Mouse (Mus musculus) lung, postnatal 36 days (tissue): ENCODE measurements around the gene Garnl3.

Experiments
- DNase-seq: peaks from one replicate; pipeline ENCODE4 v3.0.0; 2022; ENCODE audit warnings: mixed read lengths

The Garnl3 gene

DNA sequence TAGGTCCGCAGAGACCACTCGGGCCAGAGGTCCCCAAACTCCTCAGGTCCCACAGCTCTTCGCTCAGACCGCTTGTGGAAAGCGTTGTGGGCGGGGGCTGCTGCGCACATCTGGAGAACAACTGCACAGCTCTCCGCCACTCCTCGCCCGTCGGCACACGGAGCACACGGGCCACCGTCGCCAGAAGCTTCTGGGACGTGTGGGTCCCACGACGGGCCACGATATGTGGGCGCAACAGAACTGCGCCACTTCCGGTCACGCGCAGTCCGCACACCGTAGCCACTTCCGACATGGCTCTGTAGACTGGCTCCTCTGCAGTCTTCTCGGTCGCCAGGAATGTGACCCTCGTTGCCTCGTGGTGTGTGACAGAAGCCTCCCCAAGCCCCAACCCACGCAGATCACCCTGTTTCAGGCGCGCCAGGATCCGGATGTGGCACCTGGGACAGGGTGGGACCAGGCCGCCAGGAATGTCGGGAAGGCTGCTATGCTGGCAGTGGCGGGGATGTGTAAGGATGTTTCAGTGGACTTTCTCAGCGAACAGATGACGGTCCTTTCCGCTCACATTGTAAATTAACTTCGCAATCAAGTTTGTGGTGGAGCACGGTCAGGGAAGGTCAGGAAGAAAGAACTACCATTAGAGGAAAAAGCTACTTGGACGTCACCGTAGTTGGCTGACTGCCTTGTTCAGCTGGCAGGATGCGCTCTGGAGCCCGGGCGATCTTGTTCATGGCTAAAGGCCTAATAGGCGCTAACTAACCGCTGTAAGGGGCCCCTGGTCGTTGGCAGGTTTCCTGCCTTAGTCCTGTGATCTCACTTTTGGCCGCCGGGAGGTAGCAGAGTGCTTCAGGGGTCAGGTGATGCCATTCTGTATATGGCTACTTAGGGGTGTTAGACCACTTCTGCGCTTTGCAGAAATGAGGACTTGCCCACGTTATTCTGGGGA lies 164.5 kb downstream of the Garnl3 start:
- peak; percentile 88 for DNase-seq

DNA sequence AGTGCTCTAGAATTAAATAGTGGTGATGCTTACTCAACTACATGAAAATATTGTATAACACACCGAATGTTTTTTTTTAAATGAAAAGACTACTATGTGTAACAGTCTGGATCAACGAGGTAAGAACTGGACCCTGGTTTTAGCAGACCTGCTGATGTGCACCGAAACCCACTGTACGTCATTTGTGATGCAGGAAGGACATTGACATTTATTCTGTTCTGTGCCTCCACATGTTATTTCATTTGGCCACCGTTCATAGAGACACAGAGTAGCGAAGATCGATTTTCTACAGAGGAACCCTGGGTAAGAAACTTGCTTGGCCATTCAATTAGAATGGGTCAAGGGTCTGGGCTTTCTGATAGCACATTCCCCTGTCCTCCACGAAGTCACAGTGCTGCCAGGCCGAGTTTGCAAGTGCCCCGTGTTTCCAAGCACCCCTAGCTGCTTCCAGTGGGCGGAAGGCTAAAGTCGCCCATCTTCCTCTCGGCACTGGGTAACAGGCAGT lies 165.2 kb downstream of the Garnl3 start:
- no peak for DNase-seq

DNA sequence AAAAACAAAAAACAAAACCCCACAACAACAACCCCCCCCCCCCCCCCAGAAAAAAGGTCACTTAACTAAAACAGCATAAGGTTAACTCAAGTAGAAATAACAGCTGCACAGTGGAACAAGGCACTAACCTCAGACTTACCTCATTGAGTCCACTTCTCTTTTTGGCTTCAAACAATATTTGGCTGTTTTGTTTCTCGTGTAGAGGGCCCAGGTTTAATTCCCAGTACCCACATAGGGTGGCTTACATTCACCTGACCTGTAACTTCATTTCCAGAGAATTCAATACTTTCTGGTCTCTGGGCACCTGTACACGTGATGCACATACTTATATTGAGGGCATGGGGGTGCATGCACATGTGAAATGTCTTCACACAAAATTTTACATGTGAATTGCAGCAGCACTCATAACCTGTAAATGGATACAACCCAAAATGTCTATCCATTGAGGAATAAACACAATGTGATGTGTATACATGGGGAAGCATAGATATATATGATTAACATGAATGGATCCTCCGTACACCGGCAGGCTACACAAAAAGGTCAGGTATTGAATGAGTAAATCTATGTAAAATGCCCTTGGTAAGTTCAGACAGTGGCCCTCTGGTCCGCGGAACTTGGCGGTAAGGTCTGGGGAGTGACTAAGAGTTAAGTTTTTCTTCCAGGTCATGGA lies 165.8 kb downstream of the Garnl3 start:
- DNase-seq = no peak

DNA sequence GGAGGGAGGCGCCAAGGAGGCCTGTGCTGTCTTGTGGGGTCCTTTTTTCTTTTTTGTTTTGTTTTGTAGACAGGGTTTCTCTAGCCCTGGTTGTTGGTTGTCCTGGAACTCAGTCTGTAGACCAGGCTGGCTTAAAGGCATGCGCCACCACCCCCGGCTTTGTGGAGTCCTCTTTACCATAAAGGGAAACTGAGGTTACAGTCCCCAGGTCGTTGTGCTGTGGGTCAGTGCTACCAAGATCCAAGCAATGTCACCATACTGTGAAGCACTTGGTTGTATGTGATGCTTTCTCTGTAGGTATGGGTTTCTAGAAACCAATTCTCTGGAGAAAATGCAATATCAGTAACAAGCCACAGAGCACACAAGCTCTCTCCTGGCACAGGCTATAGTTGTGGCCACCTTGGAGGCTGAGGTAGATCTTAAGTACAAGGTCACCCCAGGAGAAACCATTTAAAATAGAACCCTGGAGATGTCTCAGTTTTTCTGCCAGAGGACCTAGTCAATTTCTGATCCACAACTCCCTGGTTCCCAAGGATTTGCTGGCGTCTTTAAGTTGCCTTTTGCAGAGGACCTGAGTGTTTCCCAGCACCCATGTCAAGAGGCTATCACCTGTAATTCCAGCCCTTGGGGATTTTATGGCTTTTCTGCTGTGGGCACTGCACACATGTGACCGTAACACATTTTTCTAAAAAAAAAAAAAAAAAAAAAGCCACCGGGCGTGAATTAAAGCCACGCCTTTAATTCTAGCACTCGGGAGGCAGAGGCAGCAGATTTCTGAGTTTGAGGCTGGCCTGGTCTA lies 166.6 kb downstream of the Garnl3 start:
- no peak for DNase-seq

DNA sequence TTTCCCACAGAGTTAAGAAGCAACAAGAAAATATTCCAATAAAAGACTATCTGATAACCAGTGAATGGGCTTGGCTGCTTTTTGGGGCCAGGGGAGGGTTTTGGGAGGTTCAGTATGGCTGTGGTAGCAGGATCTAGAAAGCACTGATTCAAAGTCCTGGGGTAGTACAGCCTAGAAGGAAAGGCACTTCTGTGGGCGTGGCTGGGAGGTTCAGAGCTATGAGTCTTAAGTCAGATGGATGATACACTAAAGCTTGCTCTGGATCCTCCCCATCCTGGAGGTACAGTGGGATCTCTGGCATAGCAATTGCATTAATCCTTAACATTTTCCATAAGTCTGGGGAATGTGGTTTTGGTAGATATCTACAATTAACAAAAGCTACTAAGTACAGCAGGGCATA lies 167.5 kb downstream of the Garnl3 start:
- DNase-seq = no peak

DNA sequence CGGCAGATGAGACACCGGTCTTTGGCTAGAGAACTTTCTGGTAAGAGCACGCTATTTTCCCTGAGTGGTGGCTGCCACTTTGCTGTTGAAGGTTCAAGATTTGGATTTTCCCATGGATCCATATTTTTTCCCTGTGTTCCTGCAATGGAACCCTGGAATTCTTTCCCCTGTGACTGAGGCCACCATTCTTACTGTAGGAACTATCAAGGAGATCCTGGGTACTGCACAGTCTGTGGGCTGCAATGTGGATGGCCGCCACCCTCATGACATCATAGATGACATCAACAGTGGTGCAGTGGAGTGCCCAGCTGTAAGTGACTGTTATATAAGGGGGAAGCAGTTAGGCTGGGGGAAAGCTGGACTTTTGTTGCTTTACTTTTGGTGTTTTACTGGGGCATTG lies 167.9 kb downstream of the Garnl3 start:
- no peak for DNase-seq

DNA sequence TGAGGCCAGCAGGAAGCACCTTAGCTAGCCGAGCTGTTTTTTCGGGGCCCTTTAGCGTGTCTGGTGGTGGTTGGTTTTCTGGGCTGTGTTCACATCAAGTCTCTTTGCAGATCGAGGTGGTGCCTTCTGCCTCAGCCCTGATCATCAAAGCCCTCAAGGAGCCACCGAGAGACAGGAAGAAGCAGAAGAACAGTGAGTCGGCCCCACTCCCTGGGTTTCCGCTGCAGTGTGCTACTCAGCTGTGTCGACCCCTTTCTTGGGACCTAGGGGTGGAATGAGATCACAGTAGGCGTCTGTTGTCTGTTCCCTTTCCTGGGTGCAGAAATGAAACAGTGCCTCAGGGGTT lies 168.6 kb downstream of the Garnl3 start:
- DNase-seq = no peak

DNA sequence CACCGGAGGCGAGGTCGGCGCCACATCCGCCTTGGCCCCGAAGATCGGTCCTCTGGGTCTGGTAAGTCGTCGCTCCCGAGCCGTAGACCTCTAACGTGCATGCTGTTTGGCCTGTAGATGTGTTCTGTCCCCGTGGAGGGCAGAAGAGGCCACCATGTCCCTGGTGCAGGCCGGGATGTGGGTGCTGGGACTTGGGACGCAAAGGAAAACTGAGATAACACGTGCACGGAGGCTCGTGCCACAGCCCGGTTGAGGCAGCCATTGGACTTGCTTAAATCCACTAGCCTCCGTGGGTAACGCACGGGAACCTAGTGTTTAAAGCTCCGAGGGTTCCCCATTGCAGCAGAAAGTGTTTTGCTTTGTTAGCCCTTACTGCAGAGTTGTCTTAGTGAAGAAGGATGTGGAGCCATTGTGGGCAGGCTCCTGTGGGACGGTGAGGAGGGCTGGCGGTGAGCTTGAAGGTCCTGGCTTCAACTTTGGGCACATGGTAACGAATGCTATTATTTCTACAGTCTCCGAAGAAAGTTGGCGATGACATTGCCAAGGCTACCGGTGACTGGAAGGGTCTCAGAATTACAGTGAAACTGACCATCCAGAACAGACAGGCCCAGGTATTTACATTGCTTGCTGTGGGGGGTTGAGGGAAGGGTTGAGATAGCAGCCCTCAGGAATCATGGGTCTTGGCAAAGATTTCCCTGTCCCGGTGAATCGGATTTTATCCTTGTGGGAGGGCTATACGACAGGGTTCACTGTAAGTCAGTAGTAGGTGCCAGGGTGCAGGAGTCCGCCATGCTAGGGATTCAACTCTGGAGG lies 169.2 kb downstream of the Garnl3 start:
- DNase-seq = no peak

DNA sequence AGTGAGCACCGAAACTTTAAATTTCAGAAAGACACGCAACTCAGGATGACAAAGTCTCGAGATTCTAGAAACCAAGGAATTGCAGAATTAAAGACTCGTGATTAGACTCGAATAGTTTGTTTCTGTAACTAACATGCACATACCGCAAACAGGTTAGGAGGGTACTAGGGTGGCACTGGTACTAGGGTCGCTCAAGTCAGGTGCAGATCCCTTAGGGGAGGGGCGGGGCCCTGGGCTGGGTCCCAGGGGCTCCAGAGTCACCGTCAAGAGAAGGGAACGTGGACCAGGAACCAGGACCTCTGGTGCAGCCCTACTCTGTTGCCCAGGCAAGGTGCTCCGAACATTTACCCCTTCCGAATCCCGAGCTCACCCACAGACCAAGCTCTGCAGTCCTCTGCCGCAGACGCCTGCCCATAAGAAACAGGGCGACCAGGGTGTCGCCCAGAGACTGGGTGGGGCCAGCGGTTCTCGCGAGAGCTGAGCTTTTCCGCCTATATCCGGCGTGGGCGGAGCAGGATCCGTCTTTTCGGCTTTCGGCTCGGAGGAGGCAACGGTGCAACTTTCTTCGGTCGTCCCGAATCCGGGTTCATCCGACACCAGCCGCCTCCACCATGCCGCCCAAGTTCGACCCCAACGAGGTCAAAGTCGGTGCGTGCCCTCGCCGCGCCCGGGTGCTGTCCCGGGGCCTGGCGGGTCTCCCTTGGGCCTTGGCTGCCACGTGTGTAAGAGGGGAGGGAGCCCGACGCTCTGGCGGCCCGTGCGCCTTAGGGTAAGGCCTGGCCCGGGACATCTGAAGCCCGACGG lies 170.1 kb downstream of the Garnl3 start, which contains the start of the genes Rpl12 and Lrsam1:
Gene Rpl12 (plus strand): TSS at position 368 of the 804 bp plus-strand sequence.
Gene Lrsam1 (minus strand): TSS at position 423 of the 804 bp plus-strand sequence.
- DNase-seq = peak; percentile 96

DNA sequence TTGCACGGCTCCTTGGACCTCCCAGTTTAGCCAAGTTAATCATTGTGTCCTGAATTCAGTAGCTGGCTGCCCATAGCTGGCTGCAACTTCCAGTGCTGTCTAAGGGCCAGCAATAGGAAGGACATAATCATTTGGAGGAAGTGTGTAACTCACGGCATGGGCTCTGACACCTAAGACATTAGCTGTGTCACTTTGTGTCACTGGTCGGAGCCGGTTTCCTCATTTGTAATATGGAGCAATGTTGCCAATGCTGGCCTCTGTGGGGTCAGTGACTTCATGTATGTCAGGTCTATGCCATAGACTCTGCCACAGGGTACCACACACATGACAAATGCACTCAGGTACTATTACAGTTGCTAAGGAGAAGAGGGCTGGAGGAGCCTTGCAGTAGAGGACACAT lies 171.2 kb downstream of the Garnl3 start:
- DNase-seq = peak; percentile 18

DNA sequence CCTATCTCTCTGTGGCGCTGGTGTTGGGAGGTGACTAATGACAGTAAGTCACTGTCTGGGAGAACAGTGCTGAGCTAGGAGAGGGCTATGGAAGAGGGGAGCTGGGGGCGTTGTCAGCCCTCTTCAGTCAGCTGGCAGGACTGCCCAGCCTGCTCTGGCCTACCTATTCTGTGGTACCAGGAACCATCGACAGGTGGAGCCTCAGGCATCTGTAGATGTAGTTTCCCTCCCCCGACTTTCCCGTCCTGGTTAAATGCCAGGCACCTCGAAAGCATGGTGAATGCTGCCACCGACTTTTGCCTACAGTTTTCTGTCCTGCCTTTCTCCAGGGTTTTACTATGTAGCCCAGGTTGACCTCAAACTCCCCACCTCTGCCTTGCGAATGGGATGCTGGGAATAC lies 174.1 kb downstream of the Garnl3 start:
- peak; percentile 35 for DNase-seq

DNA sequence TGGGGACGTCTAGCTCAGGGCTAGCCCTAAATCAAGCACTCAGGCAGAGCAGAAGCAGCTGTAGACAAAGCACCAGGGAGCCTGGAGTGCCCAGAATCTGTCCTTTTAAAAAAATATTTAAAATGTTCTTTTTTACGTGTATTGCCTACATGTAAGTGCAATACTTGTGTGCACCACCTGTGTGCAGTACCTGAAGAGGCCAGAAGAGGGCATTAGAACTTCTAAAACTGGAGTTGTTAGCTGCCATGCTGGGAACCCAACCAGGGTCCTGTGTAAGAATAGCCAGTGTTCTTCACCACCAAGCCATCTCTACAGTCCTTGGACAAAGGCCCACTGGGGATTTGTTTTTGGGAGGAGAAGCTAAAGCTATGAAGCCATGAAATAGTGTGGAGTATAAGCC lies 176.9 kb downstream of the Garnl3 start:
- DNase-seq = no peak

DNA sequence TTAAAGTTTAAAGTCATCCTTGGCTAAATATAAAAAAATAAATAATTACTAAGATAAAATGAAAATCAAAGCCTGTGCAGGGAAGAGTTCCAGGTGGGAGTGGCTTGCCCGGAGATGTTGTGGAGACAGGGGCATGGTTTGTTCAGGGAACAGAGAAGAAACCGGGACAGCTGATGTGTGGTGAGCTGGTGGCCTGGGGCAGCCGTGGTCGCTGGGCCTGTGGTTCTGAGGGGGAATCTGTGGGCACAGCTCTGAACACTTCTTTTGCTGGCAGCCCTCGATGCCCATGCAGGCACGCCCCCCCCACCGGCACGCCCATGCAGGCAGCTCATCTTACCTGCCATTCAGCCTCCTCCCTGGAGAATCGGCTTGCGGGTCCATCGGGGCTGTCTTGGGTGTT lies 184.0 kb downstream of the Garnl3 start:
- no peak for DNase-seq

DNA sequence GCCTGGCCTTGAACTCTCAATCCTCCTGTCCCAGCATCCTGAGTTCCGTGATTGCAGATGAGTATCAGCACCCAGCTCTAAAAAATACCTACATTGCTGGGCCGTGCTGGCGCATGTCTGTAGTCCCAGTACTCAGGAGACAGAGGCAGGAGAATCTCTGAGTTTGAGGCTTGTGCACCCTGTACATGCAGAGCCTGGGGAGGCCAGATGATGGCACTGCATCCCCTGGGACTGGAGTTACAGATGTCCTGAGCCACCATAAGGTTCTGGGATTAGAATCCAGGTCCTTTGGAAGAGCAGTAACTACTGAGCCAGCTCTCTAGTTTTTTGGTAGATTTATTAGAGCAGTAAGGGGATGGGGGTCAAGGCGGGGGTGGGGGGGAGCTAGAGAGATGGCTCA lies 191.0 kb downstream of the Garnl3 start:
- DNase-seq = no peak

DNA sequence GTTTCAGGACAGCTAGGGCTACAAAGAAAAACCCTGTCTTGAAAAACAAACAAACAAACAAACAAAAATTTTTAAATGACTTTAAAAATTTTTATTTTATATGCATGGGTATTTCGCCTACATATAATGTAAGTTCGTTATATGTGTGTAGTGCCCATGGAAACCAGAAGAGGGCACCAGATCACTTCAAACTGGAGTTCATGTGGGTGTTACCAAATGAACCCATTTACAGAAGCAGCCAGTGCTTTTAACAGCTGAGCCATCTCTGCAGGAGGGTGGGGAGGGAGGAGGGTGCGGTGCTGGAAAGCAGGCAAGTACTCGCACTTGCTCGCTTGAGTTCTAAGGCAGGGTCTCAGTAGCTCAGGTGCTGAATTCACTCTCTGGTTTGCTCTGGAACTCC lies 192.0 kb downstream of the Garnl3 start:
- peak; percentile 83 for DNase-seq

DNA sequence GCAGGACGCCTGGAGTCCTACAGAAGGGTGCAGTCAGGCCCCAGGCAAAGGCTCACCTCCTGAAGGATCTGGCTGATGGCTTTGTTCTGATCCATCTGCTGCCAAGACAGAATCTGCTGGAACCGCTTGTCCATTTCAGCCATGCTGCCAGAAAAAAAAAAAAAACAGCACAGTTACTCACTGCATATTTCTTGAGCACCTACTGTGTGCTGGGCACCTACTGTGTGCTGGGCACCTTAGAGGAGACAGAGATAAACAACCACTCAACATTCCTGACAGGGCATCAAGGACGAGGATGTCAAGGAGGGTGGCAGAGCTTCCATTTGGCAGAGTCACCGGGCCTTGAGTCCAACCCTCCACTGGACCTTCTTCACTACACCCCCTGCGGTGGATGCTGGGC lies 192.7 kb downstream of the Garnl3 start:
- DNase-seq = no peak
